Mouse (Mus musculus) forebrain, embryonic 12.5 days (tissue): ENCODE measurements around the gene Tenm4. TPM values are rescaled to one million over a fixed set of nuclear protein-coding genes. Genes with fewer than 3 reads are reported as not detected.

Experiments
- ATAC-seq: fragments of 200-750 bp; cut with Nextera tagmentation; 2 replicates; pipeline ENCODE4 v1.8.0; 2017; ENCODE audit warnings: moderate TSS enrichment; ENCODE audit not compliant: low FRiP score
- H3K27ac ChIP-seq: fragments of 300-500 bp; sonication (generic); 2 replicates; pipeline ENCODE4 v1.5.1; 2016; ENCODE audit warnings: mild to moderate bottlenecking
- H3K27me3 ChIP-seq: fragments of 300-500 bp; sonication (generic); 2 replicates; pipeline ENCODE4 v1.6.1; 2016; ENCODE audit warnings: mild to moderate bottlenecking
- H3K36me3 ChIP-seq: fragments of 300-500 bp; sonication (generic); replicated peaks from 2 replicates; pipeline ENCODE4 v1.6.1; 2016; ENCODE audit warnings: mild to moderate bottlenecking
- H3K4me1 ChIP-seq: fragments of 300-500 bp; sonication (generic); 2 replicates; pipeline ENCODE4 v1.6.1; 2016
- H3K4me2 ChIP-seq: fragments of 300-500 bp; sonication (generic); 2 replicates; pipeline ENCODE4 v1.6.1; 2016; ENCODE audit warnings: mild to moderate bottlenecking, moderate library complexity
- H3K4me3 ChIP-seq: fragments of 300-500 bp; sonication (generic); replicated peaks from 2 replicates; pipeline ENCODE4 v1.5.1; 2016; ENCODE audit warnings: mild to moderate bottlenecking
- H3K9ac ChIP-seq: fragments of 300-500 bp; sonication (generic); 2 replicates; pipeline ENCODE4 v1.6.1; 2016; ENCODE audit warnings: mild to moderate bottlenecking
- H3K9me3 ChIP-seq: fragments of 300-500 bp; sonication (generic); 2 replicates; pipeline ENCODE4 v1.6.1; 2016
- WGBS: fragments of 180-500 bp; shearing (Covaris S2); methylation state at CpG from one replicate; pipeline ENCODE4 v1.1.7; 2016; 5-methylcytosine and 5-hydroxymethylcytosine counted together
- polyA plus RNA-seq: library from polyadenylated mRNA; unstranded; fragments of >200 nt; fragmentation: Nextera tagmentation; extraction: Ambion mirVana; gene quantifications from 2 replicates; pipeline ENCODE4 v1.2.1, GENCODE M21; 2016

Tenm4 gene
- polyA plus RNA-seq, 1 experiment from 2014 or later: 62.3 TPM

DNA sequence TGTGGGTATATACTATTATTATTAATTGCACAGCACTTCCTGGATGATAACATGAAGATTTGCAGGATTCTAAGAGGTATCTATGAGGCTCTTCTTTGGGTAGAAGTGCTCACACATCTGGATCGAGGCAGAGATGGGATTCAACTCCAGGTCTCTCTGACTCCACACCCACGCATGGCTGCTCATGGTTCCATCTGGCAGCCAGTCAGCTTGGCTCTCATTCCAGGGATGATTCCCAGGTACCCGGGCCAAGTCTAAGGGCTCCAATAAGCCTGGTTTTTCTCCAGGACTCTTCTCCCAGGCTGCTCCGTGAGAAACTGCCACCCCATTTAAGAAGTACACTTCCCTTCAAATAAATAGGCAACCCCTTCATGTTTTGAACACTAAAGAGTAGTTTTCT lies 394.8 kb downstream of the Tenm4 start:
- ATAC-seq: no peak
- Histone ChIP-seq H3K4me1 (peaks cover 11% of the 10 kb centered on the region), H3K9me3 (no peaks in the 10 kb centered on the region), H3K9ac (no peak overlapping the region), H3K36me3 (no peaks in the 10 kb centered on the region), H3K27me3 (peaks cover 10% of the 10 kb centered on the region; the same call in 1 of the 2 replicates), H3K27ac (no peak overlapping the region), H3K4me3 (no peak overlapping the region), H3K4me2 (no peak overlapping the region)
- WGBS: 86% methylated on average over 4 of the region's 4 CpGs

DNA sequence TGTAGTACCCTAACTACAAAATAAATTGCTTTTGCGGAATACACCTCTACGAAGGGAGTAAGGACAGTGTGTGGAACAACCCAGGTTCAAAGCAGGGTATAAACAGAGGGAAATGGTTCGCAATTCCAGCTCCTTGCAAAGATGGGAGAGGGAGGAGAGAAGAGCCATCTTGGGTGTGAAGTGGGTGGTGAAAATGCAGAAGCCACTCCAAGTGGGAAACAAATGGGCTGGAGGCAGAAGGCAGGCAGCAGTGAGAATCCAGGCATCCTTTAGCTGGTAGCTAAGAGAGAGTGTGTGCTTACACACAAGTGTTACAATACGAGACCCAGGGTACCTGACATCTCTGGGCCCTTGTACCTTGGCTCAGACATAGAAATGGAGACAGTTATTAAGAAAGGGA lies 395.2 kb downstream of the Tenm4 start:
- Histone ChIP-seq H3K9ac (no peak overlapping the region), H3K4me1 (peaks cover 11% of the 10 kb centered on the region), H3K9me3 (no peaks in the 10 kb centered on the region), H3K4me3 (no peak overlapping the region), H3K36me3 (no peaks in the 10 kb centered on the region), H3K4me2 (no peak overlapping the region), H3K27me3 (peaks cover 5% of the 10 kb centered on the region; the same call in 1 of the 2 replicates), H3K27ac (no peak overlapping the region)
- WGBS: 95% methylated on average over 4 of the region's 4 CpGs
- ATAC-seq: no peak

DNA sequence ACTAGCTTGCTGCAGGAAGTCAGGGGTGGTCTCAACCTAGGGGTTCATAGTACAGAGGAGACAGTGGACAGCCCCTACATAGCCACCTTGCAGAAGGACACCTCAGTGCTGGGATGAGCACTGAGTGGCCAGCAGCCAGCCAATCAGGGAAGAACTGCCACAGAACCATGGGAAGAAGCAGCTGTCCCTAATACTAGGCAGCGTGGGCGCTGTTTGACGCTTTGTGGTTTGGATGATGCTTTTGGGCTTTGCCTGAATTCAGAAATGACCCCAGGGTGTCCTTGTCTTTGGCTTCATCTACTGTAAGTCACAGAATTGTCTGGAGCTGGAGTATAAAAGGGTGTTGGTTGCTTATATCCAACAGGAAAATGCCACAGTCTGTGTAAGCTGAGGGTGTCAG lies 397.0 kb downstream of the Tenm4 start:
- Histone ChIP-seq H3K4me2 (no peak overlapping the region), H3K4me3 (no peak overlapping the region), H3K9ac (no peak overlapping the region), H3K27me3 (0 out of 2 replicates have a peak, but pooled peaks cover 3% of the 10 kb centered on the region), H3K9me3 (no peaks in the 10 kb centered on the region), H3K4me1 (peaks cover 8% of the 10 kb centered on the region), H3K36me3 (no peaks in the 10 kb centered on the region), H3K27ac (no peak overlapping the region)
- WGBS: 92% methylated on average over 3 of the region's 3 CpGs
- no peak for ATAC-seq

DNA sequence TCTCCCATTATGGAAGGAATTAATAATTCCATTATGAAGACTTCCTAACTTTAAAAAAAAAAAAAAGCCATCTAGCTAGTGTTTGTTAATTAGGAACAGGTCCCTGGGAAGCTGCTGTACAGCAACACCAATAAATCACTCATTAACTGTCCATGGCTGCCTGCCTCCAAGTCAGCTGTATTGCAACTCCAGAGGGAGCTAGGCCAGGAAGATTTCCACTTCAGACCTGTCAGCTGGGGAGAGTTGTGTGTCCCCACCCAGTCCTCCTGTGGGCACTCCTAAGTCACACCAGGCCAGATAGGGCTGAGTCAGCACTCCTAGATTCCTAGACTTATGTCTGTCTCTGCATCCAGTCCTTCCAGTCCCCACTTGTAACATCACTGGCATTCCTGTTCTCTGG lies 399.9 kb downstream of the Tenm4 start:
- no peak overlapping the region for H3K9ac ChIP-seq
- H3K9me3 ChIP-seq: no peaks in the 10 kb centered on the region
- peaks cover 22% of the 10 kb centered on the region; the same call in 1 of the 2 replicates for H3K4me1 ChIP-seq
- H3K4me2 ChIP-seq: no peak overlapping the region
- H3K36me3 ChIP-seq: no peaks in the 10 kb centered on the region
- no peak for ATAC-seq
- no peak overlapping the region for H3K27ac ChIP-seq
- H3K27me3 ChIP-seq: 0 out of 2 replicates have a peak, but pooled peaks cover 3% of the 10 kb centered on the region
- H3K4me3 ChIP-seq: no peak overlapping the region

DNA sequence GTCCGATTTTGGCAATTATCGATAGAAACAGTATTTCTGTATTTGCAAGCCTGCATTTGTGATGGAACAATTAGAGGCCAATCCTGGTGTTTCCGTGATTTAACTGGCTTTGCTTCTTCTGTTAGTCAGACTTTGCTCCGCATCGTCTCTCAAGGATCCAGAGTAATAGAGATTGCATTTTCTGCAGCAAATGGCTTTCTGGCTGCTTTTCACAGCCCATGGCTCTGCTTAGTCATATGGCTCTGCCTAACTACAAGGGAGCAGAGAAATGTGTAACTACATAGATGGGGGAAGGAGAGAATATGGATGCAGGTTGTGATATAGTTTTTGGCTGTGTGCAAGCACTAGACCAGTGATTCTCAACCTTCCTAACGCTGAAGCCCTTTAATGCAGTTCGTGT lies 401.9 kb downstream of the Tenm4 start:
- Histone ChIP-seq H3K9ac (no peak overlapping the region), H3K27ac (no peak overlapping the region), H3K36me3 (no peaks in the 10 kb centered on the region), H3K9me3 (no peaks in the 10 kb centered on the region), H3K27me3 (0 out of 2 replicates have a peak, but pooled peaks cover under 1% of the 10 kb centered on the region), H3K4me3 (no peak overlapping the region), H3K4me2 (no peak overlapping the region), H3K4me1 (peaks cover 32% of the 10 kb centered on the region)
- WGBS: 93% methylated on average over 7 of the region's 7 CpGs
- no peak for ATAC-seq

DNA sequence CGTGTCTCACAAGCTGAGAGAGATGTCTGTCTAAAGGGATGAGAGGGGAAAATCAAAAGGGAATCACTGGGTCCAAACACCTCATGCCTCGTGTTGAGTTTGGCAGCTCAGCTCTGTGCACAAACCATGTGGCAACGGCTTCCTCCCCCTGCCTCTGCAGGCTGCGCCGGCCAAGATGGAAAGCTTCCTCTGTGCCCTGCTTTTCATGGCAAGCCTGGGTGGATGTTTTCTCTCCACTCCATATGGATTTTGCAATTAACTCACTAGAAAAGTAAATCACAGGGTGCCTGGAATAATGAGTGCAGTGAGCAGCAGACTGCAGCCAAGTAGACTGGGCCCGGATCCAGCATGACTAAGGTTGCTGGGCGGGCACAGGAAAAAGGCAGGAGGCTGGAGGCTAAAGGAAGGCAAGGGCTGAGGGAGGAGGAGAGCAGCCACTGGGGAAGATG lies 404.2 kb downstream of the Tenm4 start:
- peak; percentile 87 for ATAC-seq

DNA sequence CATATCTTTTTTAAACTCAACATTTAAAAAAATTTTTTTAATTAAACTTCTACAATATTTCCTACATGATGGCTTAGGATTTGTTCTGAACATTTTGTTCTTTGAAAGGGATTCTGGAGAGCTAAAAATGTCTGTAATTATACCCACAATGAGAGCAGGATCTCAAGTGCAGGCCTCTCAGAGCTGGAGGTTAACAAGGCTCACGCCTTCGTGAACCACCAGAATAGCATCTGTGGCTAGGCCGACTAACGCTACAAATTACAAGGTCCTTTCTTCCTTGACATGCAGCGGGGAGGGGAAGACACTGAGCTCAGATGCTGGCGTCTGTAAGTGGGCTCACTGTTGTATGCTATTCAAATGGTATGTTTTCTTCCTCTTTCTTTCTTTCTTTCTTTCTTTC lies 411.7 kb downstream of the Tenm4 start:
- Histone ChIP-seq H3K9ac (no peak overlapping the region), H3K4me1 (peaks cover 2% of the 10 kb centered on the region; the same call in 1 of the 2 replicates), H3K4me2 (no peak overlapping the region), H3K36me3 (no peaks in the 10 kb centered on the region), H3K27ac (no peak overlapping the region), H3K4me3 (no peak overlapping the region), H3K27me3 (no peaks in the 10 kb centered on the region), H3K9me3 (no peaks in the 10 kb centered on the region)
- 36% methylated on average over 6 of the region's 6 CpGs for WGBS
- no peak for ATAC-seq

More for the DNA sequence above, 404.2 kb downstream of the Tenm4 start:
- Histone ChIP-seq H3K4me3 (no peak overlapping the region), H3K9me3 (no peaks in the 10 kb centered on the region), H3K36me3 (no peaks in the 10 kb centered on the region), H3K27ac (peak overlapping the region; percentile 78), H3K9ac (no peak overlapping the region), H3K4me1 (peaks cover 32% of the 10 kb centered on the region), H3K27me3 (no peaks in the 10 kb centered on the region), H3K4me2 (no peak overlapping the region)
- 58% methylated on average over 7 of the region's 7 CpGs for WGBS

DNA sequence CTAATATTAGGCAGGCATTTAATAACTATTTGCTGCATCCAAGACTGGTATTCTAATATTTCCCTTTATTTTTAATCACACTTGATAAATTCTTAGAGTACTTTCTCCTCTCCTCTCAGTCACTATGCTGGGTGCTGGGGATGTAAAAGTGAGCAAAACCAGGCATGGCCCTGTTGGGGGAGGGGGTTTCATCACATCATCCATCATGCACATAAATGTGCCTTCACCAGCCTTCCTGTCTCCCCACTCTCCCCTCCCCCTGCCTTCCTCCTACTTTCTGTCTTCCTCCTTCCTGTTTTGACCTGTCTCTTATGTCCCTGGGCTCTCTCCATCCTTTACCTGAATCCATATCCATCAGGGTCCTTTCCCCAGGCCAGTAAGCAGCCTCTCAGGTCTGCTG lies 416.4 kb downstream of the Tenm4 start:
- no peaks in the 10 kb centered on the region for H3K36me3 ChIP-seq
- no peaks in the 10 kb centered on the region for H3K27me3 ChIP-seq
- H3K4me2 ChIP-seq: no peak overlapping the region
- ATAC-seq: no peak
- no peaks in the 10 kb centered on the region; the same call in 1 of the 2 replicates for H3K4me1 ChIP-seq
- no peaks in the 10 kb centered on the region for H3K9me3 ChIP-seq
- no peak overlapping the region for H3K27ac ChIP-seq
- no peak overlapping the region for H3K4me3 ChIP-seq
- H3K9ac ChIP-seq: no peak overlapping the region

DNA sequence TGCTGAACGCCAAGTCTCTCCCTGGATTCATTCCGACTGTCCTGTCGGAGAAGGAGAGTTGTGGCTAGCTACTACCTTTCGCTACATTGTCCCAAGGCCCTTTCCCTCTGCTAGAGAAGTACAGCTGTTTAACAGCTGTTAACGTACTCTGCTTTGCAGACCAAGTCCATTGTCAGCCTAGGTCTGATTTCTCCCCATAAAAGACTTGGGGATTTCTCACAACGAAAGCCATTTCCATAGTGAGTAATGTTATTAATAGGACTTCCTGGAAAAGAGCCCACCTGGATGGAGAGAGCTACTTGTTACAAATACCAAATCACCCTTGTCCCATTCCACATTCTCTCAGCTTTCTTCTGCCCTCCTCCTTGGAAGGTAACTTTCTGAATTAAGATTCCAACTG lies 417.5 kb downstream of the Tenm4 start:
- H3K4me2 ChIP-seq: no peak overlapping the region
- H3K27me3 ChIP-seq: no peaks in the 10 kb centered on the region
- H3K27ac ChIP-seq: no peak overlapping the region
- H3K9ac ChIP-seq: no peak overlapping the region
- no peaks in the 10 kb centered on the region for H3K36me3 ChIP-seq
- no peak overlapping the region for H3K4me3 ChIP-seq
- WGBS: 89% methylated on average over 6 of the region's 6 CpGs
- ATAC-seq: no peak
- H3K4me1 ChIP-seq: no peaks in the 10 kb centered on the region
- H3K9me3 ChIP-seq: no peaks in the 10 kb centered on the region

DNA sequence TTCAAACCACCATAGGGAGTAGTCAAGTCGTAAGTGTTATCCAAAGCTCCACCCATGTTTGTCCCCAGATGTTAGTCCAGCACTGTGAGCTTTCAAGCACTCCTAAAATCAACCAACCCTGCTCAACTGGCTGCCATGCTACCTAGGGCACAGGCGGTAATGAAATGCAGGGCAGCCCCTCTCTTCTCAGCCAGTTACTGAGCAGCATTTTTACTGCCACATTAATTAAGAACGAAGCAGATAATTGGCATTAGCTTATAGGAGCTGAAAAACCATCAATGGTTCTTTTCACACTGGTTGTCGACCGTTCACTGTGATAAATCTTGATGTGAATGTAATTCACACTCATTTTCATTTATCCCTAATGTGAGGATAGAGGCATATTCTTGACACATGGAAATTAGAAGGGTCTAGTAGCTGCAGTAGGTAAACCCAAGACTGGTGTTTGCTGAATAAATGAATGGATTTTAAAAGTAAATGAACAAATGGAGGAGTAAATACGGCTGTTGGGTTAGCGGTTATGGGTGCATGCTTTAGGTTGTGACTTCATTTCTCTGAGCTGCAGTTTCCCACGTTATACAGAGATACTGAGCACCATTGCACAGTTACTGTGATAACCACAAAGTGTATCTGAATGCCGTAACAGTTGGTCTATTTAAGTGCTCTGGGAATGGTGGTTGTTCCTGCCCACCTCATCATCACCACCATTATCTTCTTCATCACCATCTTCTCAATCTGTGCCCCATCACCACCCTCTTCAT lies 424.7 kb downstream of the Tenm4 start:
- H3K36me3 ChIP-seq: no peaks in the 10 kb centered on the region
- peak; percentile 79 for ATAC-seq
- no peak overlapping the region for H3K4me2 ChIP-seq
- 39% methylated on average over 9 of the region's 9 CpGs for WGBS
- no peaks in the 10 kb centered on the region for H3K27me3 ChIP-seq
- H3K9ac ChIP-seq: no peak overlapping the region
- H3K9me3 ChIP-seq: no peaks in the 10 kb centered on the region
- H3K4me3 ChIP-seq: no peak overlapping the region
- peak overlapping the region; percentile 68 for H3K27ac ChIP-seq
- H3K4me1 ChIP-seq: peaks cover 24% of the 10 kb centered on the region

DNA sequence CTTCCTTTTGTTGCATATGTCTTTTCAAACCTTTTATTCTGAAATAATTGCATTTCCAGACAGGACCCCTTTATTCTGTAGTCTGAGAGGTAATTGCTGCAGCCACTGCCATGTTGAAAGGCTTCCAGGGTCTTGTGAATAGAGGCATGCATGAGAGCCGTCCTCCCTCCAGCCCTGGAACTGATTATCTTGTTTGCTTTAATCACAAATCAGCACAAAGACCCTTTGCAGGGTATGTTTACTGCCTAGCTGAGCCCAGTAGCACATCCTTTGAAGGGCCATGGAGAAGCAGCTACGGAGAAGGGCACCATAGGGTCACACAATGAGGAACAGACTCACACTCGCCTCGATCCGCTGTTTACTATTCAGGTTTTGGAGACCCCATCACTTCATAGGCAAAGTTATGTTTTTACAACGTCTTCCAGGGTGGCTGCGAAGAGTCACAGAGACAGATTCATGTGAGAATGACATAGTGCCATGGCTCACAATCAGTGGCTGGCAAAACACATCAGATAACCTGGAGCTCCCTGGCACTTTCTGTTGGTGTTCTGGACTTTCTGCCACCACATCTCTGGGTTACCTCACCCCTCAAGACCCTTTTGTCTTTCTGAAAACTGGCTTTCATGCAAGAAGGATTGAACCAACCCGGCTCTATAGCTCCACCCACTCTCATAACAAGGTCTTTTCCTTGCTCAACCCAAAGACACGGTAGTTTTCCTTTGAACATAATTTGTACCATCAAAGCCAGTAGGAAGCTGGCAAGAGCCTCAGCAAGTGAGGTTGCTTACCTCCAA lies 425.6 kb downstream of the Tenm4 start:
- Histone ChIP-seq H3K27me3 (no peaks in the 10 kb centered on the region), H3K36me3 (no peaks in the 10 kb centered on the region), H3K27ac (peak overlapping the region; percentile 68), H3K4me2 (no peak overlapping the region), H3K9ac (no peak overlapping the region), H3K4me3 (no peak overlapping the region), H3K9me3 (no peaks in the 10 kb centered on the region), H3K4me1 (peaks cover 24% of the 10 kb centered on the region)
- ATAC-seq: peak; percentile 66
- 27% methylated on average over 9 of the region's 9 CpGs for WGBS

DNA sequence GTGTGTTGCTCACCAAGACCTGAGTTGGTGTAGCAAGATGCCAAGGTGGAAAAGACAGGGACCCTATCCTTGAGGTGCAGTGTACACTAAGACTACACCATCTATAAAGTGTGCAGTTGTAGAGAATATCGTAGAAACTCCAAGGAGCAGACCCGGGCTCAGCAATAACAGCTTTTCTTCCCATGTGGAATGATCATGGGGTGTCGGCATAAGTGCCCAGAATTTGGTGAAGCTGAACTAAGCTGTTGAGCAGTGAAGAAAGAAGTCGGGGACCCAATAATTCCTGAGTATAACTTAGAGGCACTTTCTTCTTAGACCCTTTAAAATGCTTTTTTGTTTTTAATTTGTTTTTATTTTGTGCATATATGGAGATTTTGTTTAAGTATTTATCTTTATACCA lies 426.8 kb downstream of the Tenm4 start:
- no peak overlapping the region for H3K9ac ChIP-seq
- no peak overlapping the region for H3K4me3 ChIP-seq
- no peaks in the 10 kb centered on the region for H3K36me3 ChIP-seq
- no peak for ATAC-seq
- no peak overlapping the region for H3K4me2 ChIP-seq
- no peaks in the 10 kb centered on the region for H3K9me3 ChIP-seq
- WGBS: 91% methylated on average over 4 of the region's 4 CpGs
- H3K27ac ChIP-seq: no peak overlapping the region; the same call in 1 of the 2 replicates
- no peaks in the 10 kb centered on the region for H3K27me3 ChIP-seq
- peaks cover 24% of the 10 kb centered on the region for H3K4me1 ChIP-seq
